Mouse (Mus musculus) midbrain, embryonic 11.5 days (tissue): ENCODE measurements around the gene Chd9. TPM values are rescaled to one million over a fixed set of nuclear protein-coding genes. Genes with fewer than 3 reads are reported as not detected.

Source experiments
- ATAC-seq: fragments of 200-750 bp; cut with Nextera tagmentation; 2 replicates; pipeline ENCODE4 v1.8.0; 2017; ENCODE audit warnings: moderate TSS enrichment, moderate library complexity; ENCODE audit not compliant: low FRiP score
- DNase-seq: peaks from one replicate; pipeline ENCODE4 v3.0.0; 2015; ENCODE audit warnings: low spot score; ENCODE audit errors: missing footprints
- H3K27ac ChIP-seq: fragments of 300-500 bp; sonication (generic); 2 replicates; pipeline ENCODE4 v1.5.1; 2014; ENCODE audit warnings: low read depth, low read length
- H3K27me3 ChIP-seq: fragments of 300-500 bp; sonication (generic); 2 replicates; pipeline ENCODE4 v1.6.1; 2014; ENCODE audit warnings: mild to moderate bottlenecking, low read length, moderate library complexity, mixed read lengths; ENCODE audit not compliant: control insufficient read depth, insufficient read depth
- H3K36me3 ChIP-seq: fragments of 300-500 bp; sonication (generic); 2 replicates; pipeline ENCODE4 v1.6.1; 2014; ENCODE audit warnings: mild to moderate bottlenecking, low read length, moderate library complexity, mixed read lengths; ENCODE audit not compliant: control insufficient read depth, insufficient read depth
- H3K4me1 ChIP-seq: fragments of 300-500 bp; sonication (generic); 2 replicates; pipeline ENCODE4 v1.6.1; 2014; ENCODE audit warnings: low read length; ENCODE audit not compliant: control insufficient read depth, insufficient read depth
- H3K4me2 ChIP-seq: fragments of 300-500 bp; sonication (generic); 2 replicates; pipeline ENCODE4 v1.6.1; 2014; ENCODE audit warnings: mild to moderate bottlenecking, moderate library complexity
- H3K4me3 ChIP-seq: fragments of 300-500 bp; sonication (generic); 2 replicates; pipeline ENCODE4 v1.5.1; 2014; ENCODE audit warnings: low read depth, low read length
- H3K9ac ChIP-seq: fragments of 300-500 bp; sonication (generic); 2 replicates; pipeline ENCODE4 v1.6.1; 2014; ENCODE audit warnings: low read length
- H3K9me3 ChIP-seq: fragments of 300-500 bp; sonication (generic); 2 replicates; pipeline ENCODE4 v1.6.1; 2016; ENCODE audit warnings: low read length; ENCODE audit not compliant: control insufficient read depth
- WGBS: fragments of 180-500 bp; shearing (Covaris S2); extraction: QIAGEN DNeasy Blood & Tissue Kit; methylation state at CpG from one replicate; pipeline ENCODE4 v1.1.7; 2014; 5-methylcytosine and 5-hydroxymethylcytosine counted together
- polyA plus RNA-seq: library from polyadenylated mRNA; unstranded; fragments of >200 nt; fragmentation: Nextera tagmentation; extraction: Ambion mirVana; gene quantifications from 2 replicates; pipeline ENCODE4 v1.2.1, GENCODE M21; 2014

The Chd9 gene
- polyA plus RNA-seq: 35.8 and 38.1 TPM in 2 replicates

GRCm38 (mm10) chr8:90828181-90828986, at the start of gene Chd9:
Gene Chd9, plus strand, starts transcription at chr8:90828352.
- Histone ChIP-seq H3K4me2 (peak within 1 kb of the TSS; percentile 72), H3K27me3 (no peaks in the 10 kb centered on the region), H3K36me3 (no peaks in the 10 kb centered on the region), H3K4me1 (peaks cover 11% of the 10 kb centered on the region), H3K27ac (no peak within 1 kb of the TSS; the same call in 1 of the 2 replicates), H3K4me3 (peak within 1 kb of the TSS; percentile 28), H3K9me3 (no peaks in the 10 kb centered on the region), H3K9ac (peak within 1 kb of the TSS; percentile 73)
- DNase-seq (peak; percentile 99), ATAC-seq (peak; percentile 92)
- WGBS: under 1% methylated on average over 38 of the region's 39 CpGs

GRCm38 (mm10) chr8:90791616-90792015, 36.5 kb upstream of the Chd9 start:
- WGBS: 97% methylated on average over 1 of the region's 1 CpGs
- H3K4me2 ChIP-seq: no peak overlapping the region

GRCm38 (mm10) chr8:90793710-90794109, 34.4 kb upstream of the Chd9 start:
- H3K27ac ChIP-seq: no peak overlapping the region
- ATAC-seq (peak; percentile 40; the same call in 1 of the 2 replicates), DNase-seq (peak; percentile 97)
- H3K4me3 ChIP-seq: no peak overlapping the region
- WGBS: 1% methylated on average over 3 of the region's 3 CpGs
- H3K4me2 ChIP-seq: no peak overlapping the region
- no peak overlapping the region for H3K9ac ChIP-seq
- no peaks in the 10 kb centered on the region for H3K27me3 ChIP-seq
- H3K9me3 ChIP-seq: no peaks in the 10 kb centered on the region
- no peaks in the 10 kb centered on the region for H3K36me3 ChIP-seq
- H3K4me1 ChIP-seq: peaks cover 7% of the 10 kb centered on the region; the same call in 1 of the 2 replicates

More at GRCm38 (mm10) chr8:90791616-90792015, 36.5 kb upstream of the Chd9 start:
- H3K36me3 ChIP-seq: no peaks in the 10 kb centered on the region
- no peak overlapping the region for H3K27ac ChIP-seq
- H3K9ac ChIP-seq: no peak overlapping the region
- no peaks in the 10 kb centered on the region for H3K9me3 ChIP-seq
- H3K27me3 ChIP-seq: no peaks in the 10 kb centered on the region
- H3K4me3 ChIP-seq: no peak overlapping the region
- ATAC-seq (no peak), DNase-seq (no peak)
- H3K4me1 ChIP-seq: peaks cover 7% of the 10 kb centered on the region; the same call in 1 of the 2 replicates

GRCm38 (mm10) chr8:90794990-90795861, 32.9 kb upstream of the Chd9 start:
- 11% methylated on average over 12 of the region's 12 CpGs for WGBS
- peaks cover 7% of the 10 kb centered on the region; the same call in 1 of the 2 replicates for H3K4me1 ChIP-seq
- H3K27ac ChIP-seq: no peak overlapping the region
- H3K4me3 ChIP-seq: no peak overlapping the region
- no peaks in the 10 kb centered on the region for H3K9me3 ChIP-seq
- no peaks in the 10 kb centered on the region for H3K27me3 ChIP-seq
- ATAC-seq (peak; percentile 48; the same call in 1 of the 2 replicates), DNase-seq (peak; percentile 95)
- H3K4me2 ChIP-seq: no peak overlapping the region
- H3K9ac ChIP-seq: no peak overlapping the region
- H3K36me3 ChIP-seq: no peaks in the 10 kb centered on the region

GRCm38 (mm10) chr8:90799473-90799872, 28.7 kb upstream of the Chd9 start:
- DNase-seq: no peak
- Histone ChIP-seq H3K4me3 (no peak overlapping the region), H3K4me1 (peaks cover 5% of the 10 kb centered on the region; the same call in 1 of the 2 replicates), H3K9ac (no peak overlapping the region), H3K9me3 (no peaks in the 10 kb centered on the region; the same call in 1 of the 2 replicates), H3K27ac (no peak overlapping the region), H3K27me3 (no peaks in the 10 kb centered on the region), H3K36me3 (no peaks in the 10 kb centered on the region), H3K4me2 (no peak overlapping the region)
- WGBS: 57% methylated on average over 5 of the region's 5 CpGs
- no peak; the same call in 1 of the 2 replicates for ATAC-seq

GRCm38 (mm10) chr8:90813602-90814320, 14.4 kb upstream of the Chd9 start:
- Histone ChIP-seq H3K4me2 (no peak overlapping the region), H3K27ac (no peak overlapping the region), H3K36me3 (no peaks in the 10 kb centered on the region), H3K27me3 (no peaks in the 10 kb centered on the region), H3K4me3 (no peak overlapping the region), H3K9ac (no peak overlapping the region), H3K9me3 (no peaks in the 10 kb centered on the region), H3K4me1 (no peaks in the 10 kb centered on the region)
- DNase-seq (peak; percentile 82), ATAC-seq (no peak)
- WGBS: 85% methylated on average over 10 of the region's 10 CpGs

GRCm38 (mm10) chr8:90816061-90816882, 11.9 kb upstream of the Chd9 start:
- no peak overlapping the region for H3K4me2 ChIP-seq
- H3K27me3 ChIP-seq: no peaks in the 10 kb centered on the region
- WGBS: 83% methylated on average over 23 of the region's 23 CpGs
- no peak overlapping the region for H3K27ac ChIP-seq
- H3K36me3 ChIP-seq: no peaks in the 10 kb centered on the region
- ATAC-seq (no peak), DNase-seq (peak; percentile 59)
- H3K4me3 ChIP-seq: no peak overlapping the region
- H3K9me3 ChIP-seq: no peaks in the 10 kb centered on the region
- H3K4me1 ChIP-seq: no peaks in the 10 kb centered on the region
- no peak overlapping the region for H3K9ac ChIP-seq

GRCm38 (mm10) chr8:90817293-90817692, 10.9 kb upstream of the Chd9 start, which contains the start of gene Gm19935:
Gene Gm19935, minus strand, starts transcription at chr8:90817393.
- no peaks in the 10 kb centered on the region for H3K9me3 ChIP-seq
- WGBS: 73% methylated on average over 2 of the region's 2 CpGs
- DNase-seq (peak; percentile 39), ATAC-seq (no peak)
- H3K9ac ChIP-seq: no peak within 1 kb of the TSS
- no peak within 1 kb of the TSS for H3K4me3 ChIP-seq
- H3K27ac ChIP-seq: no peak within 1 kb of the TSS
- no peaks in the 10 kb centered on the region for H3K36me3 ChIP-seq
- H3K4me2 ChIP-seq: no peak within 1 kb of the TSS
- H3K4me1 ChIP-seq: no peaks in the 10 kb centered on the region
- no peaks in the 10 kb centered on the region for H3K27me3 ChIP-seq
